Mouse (Mus musculus) MEL (cell line): ENCODE data around the gene Acox3. TPM values are rescaled to one million over a fixed set of nuclear protein-coding genes. Genes with fewer than 3 reads are reported as not detected.

Source experiments
- DNase-seq: peaks from one replicate; pipeline ENCODE4 v3.0.0; 2011; ENCODE audit warnings: low read depth, low spot score
- H3K27ac ChIP-seq: 2 replicates; pipeline ENCODE4 v1.5.1; 2012; ENCODE audit warnings: low read depth, mild to moderate bottlenecking, control low read depth, low read length, moderate library complexity; ENCODE audit not compliant: control insufficient read depth
- H3K27me3 ChIP-seq, 2 experiments: fragments of 150-350 bp in 1 of 2; sonication (generic) in 1 of 2; 2 replicates each; pipeline ENCODE4 v1.6.1; 2012; ENCODE audit warnings: low read length in 2 of 2, mild to moderate bottlenecking in 2 of 2, improper control_type of control experiment in 1 of 2, moderate library complexity in 1 of 2; ENCODE audit not compliant: insufficient read depth in 2 of 2, control insufficient read depth in 1 of 2
- H3K36me3 ChIP-seq, 2 experiments: 2 replicates each; pipeline ENCODE4 v1.6.1; 2012 to 2014; ENCODE audit warnings: low read length in 2 of 2, improper control_type of control experiment in 1 of 2, inconsistent platforms in 1 of 2, mild to moderate bottlenecking in 1 of 2; ENCODE audit not compliant: insufficient read depth in 2 of 2, control insufficient read depth in 1 of 2
- H3K4me1 ChIP-seq, 2 experiments: fragments of 150-350 bp in 1 of 2; sonication (generic) in 1 of 2; 2 replicates each; pipeline ENCODE4 v1.6.1; 2012; ENCODE audit warnings: low read length in 2 of 2, improper control_type of control experiment in 1 of 2, mild to moderate bottlenecking in 1 of 2; ENCODE audit not compliant: insufficient read depth in 2 of 2, control insufficient read depth in 1 of 2
- H3K4me3 ChIP-seq, 2 experiments: fragments of 150-350 bp in 1 of 2; sonication (generic) in 1 of 2; 2 replicates each; pipeline ENCODE4 v1.5.1; 2012; ENCODE audit warnings: low read depth in 2 of 2, low read length in 2 of 2, mild to moderate bottlenecking in 2 of 2, moderate library complexity in 2 of 2, control low read depth in 1 of 2, improper control_type of control experiment in 1 of 2; ENCODE audit not compliant: control insufficient read depth in 1 of 2, insufficient read depth in 1 of 2
- H3K79me2 ChIP-seq: 2 replicates; pipeline ENCODE4 v1.6.1; 2012; ENCODE audit warnings: mild to moderate bottlenecking, low read length, moderate library complexity; ENCODE audit not compliant: control insufficient read depth, poor library complexity, insufficient read depth
- H3K9ac ChIP-seq: 2 replicates; pipeline ENCODE4 v1.6.1; 2012; ENCODE audit warnings: low read depth, mild to moderate bottlenecking, control low read depth, low read length, moderate library complexity; ENCODE audit not compliant: control insufficient read depth, poor library complexity, severe bottlenecking
- H3K9me3 ChIP-seq: fragments of 150-350 bp; sonication (generic); replicated peaks from 2 replicates; pipeline ENCODE4 v1.6.1; 2012; ENCODE audit warnings: mild to moderate bottlenecking, low read length, improper control_type of control experiment, moderate library complexity; ENCODE audit not compliant: insufficient read depth
- BHLHE40 ChIP-seq: IDR thresholded peaks from 2 replicates; pipeline ENCODE4 v1.6.1; 2012; ENCODE audit warnings: low read depth, mild to moderate bottlenecking, inconsistent platforms, low read length, improper control_type of control experiment, borderline replicate concordance
- CTCF ChIP-seq, 3 experiments: IDR thresholded peaks in 2 of 3; conservative IDR thresholded peaks in 1 of 3; 2 replicates each; pipeline ENCODE4 v1.5.1; 2011 to 2012; ENCODE audit warnings: low read length in 3 of 3, low read depth in 2 of 3, mild to moderate bottlenecking in 2 of 3, improper control_type of control experiment in 1 of 3, inconsistent platforms in 1 of 3, mixed read lengths in 1 of 3, moderate library complexity in 1 of 3; ENCODE audit not compliant: control insufficient read depth in 1 of 3, insufficient read depth in 1 of 3, poor library complexity in 1 of 3, severe bottlenecking in 1 of 3
- ELF1 ChIP-seq: IDR thresholded peaks from 2 replicates; pipeline ENCODE4 v1.6.1; 2014; ENCODE audit warnings: low read depth, mild to moderate bottlenecking, inconsistent platforms, low read length, improper control_type of control experiment, moderate library complexity
- EP300 ChIP-seq, 2 experiments: IDR thresholded peaks; 2 replicates each; pipeline ENCODE4 v1.6.1; 2011; ENCODE audit warnings: improper control_type of control experiment in 2 of 2, low read length in 2 of 2, low read depth in 1 of 2, mild to moderate bottlenecking in 1 of 2
- ETS1 ChIP-seq: IDR thresholded peaks from 2 replicates; pipeline ENCODE4 v1.6.1; 2012; ENCODE audit warnings: low read depth, mild to moderate bottlenecking, inconsistent platforms, low read length, improper control_type of control experiment, moderate library complexity
- GABPA ChIP-seq: IDR thresholded peaks from 2 replicates; pipeline ENCODE4 v1.6.1; 2012; ENCODE audit warnings: low read depth, mild to moderate bottlenecking, inconsistent platforms, low read length, improper control_type of control experiment, moderate library complexity
- GATA1 ChIP-seq: IDR thresholded peaks from 2 replicates; pipeline ENCODE4 v1.6.1; 2011; ENCODE audit warnings: low read depth, low read length, improper control_type of control experiment
- MAZ ChIP-seq: IDR thresholded peaks from 2 replicates; pipeline ENCODE4 v1.6.1; 2012; ENCODE audit warnings: low read depth, mild to moderate bottlenecking, inconsistent platforms, low read length, improper control_type of control experiment
- NRF1 ChIP-seq: IDR thresholded peaks from 2 replicates; pipeline ENCODE4 v1.6.1; 2014; ENCODE audit warnings: low read depth, mild to moderate bottlenecking, inconsistent platforms, low read length, improper control_type of control experiment, moderate library complexity; ENCODE audit not compliant: poor library complexity, insufficient read depth, severe bottlenecking
- RAD21 ChIP-seq: IDR thresholded peaks from 2 replicates; pipeline ENCODE4 v1.6.1; 2011; ENCODE audit warnings: mild to moderate bottlenecking, low read depth, low read length, improper control_type of control experiment
- RCOR1 ChIP-seq: IDR thresholded peaks from 2 replicates; pipeline ENCODE4 v1.6.1; 2012; ENCODE audit warnings: low read depth, mild to moderate bottlenecking, inconsistent platforms, low read length, improper control_type of control experiment
- SMC3 ChIP-seq: IDR thresholded peaks from 2 replicates; pipeline ENCODE4 v1.6.1; 2011; ENCODE audit warnings: low read depth, low read length, improper control_type of control experiment
- TBP ChIP-seq: IDR thresholded peaks from 2 replicates; pipeline ENCODE4 v1.8.0; 2011; ENCODE audit warnings: low read depth, low read length, improper control_type of control experiment
- TCF12 ChIP-seq: IDR thresholded peaks from 2 replicates; pipeline ENCODE4 v1.6.1; 2014; ENCODE audit warnings: low read depth, mild to moderate bottlenecking, inconsistent platforms, low read length, improper control_type of control experiment, moderate library complexity
- USF1 ChIP-seq: IDR thresholded peaks from 2 replicates; pipeline ENCODE4 v1.6.1; 2014; ENCODE audit warnings: low read depth, mild to moderate bottlenecking, inconsistent platforms, low read length, improper control_type of control experiment, moderate library complexity
- ZKSCAN1 ChIP-seq: IDR thresholded peaks from 2 replicates; pipeline ENCODE4 v1.6.1; 2012; ENCODE audit warnings: low read depth, mild to moderate bottlenecking, inconsistent platforms, low read length, improper control_type of control experiment, moderate library complexity
- ZNF384 ChIP-seq: IDR thresholded peaks from 2 replicates; pipeline ENCODE4 v1.6.1; 2012; ENCODE audit warnings: low read depth, mild to moderate bottlenecking, inconsistent platforms, low read length, improper control_type of control experiment
- polyA plus RNA-seq, 2 experiments: library from polyadenylated mRNA; stranded (reverse) in 1 of 2; unstranded in 1 of 2; fragments of >175 nt in 1 of 2; fragments of >200 nt in 1 of 2; gene quantifications; 2 replicates each; pipeline versions ENCODE4 v1.2.1 to v1.2.4; 2012; ENCODE audit warnings: low replicate concordance in 2 of 2, low read depth in 1 of 2; ENCODE audit not compliant: insufficient read length in 2 of 2, insufficient read depth in 1 of 2, missing spikeins in 1 of 2
- total RNA-seq: library from RNA; depleted of rRNA; stranded (reverse); fragments of 300-350 nt; gene quantifications from 2 replicates; pipeline ENCODE4 v1.2.3, GENCODE M21; 2012

Acox3 gene
- total and polyA plus RNA-seq, 3 experiments = 6.5 to 11.4 TPM; not detected in 1

- no peak for TF ChIP-seq ELF1
- TF ChIP-seq GATA1 = no peak
- no peak for TF ChIP-seq ETS1
- TF ChIP-seq ZNF384 = no peak
- H3K9me3 ChIP-seq = no peaks in the 10 kb centered on the region
- no peaks in the 10 kb centered on the region for H3K36me3 ChIP-seq
- no peaks in the 10 kb centered on the region for H3K79me2 ChIP-seq
- no peak overlapping the region for H3K9ac ChIP-seq
- no peaks in the 10 kb centered on the region for H3K4me1 ChIP-seq
- no peak overlapping the region for H3K4me3 ChIP-seq
- H3K27ac ChIP-seq = no peak overlapping the region
- DNase-seq = no peak
- H3K27me3 ChIP-seq = no peaks in the 10 kb centered on the region
Measured at GRCm38 (mm10) chr5:35616943-35617342, 34.1 kb downstream of the Acox3 start.

- Histone ChIP-seq H3K36me3 (no peaks in the 10 kb centered on the region), H3K4me1 (no peaks in the 10 kb centered on the region), H3K4me3 (no peak overlapping the region), H3K9me3 (no peaks in the 10 kb centered on the region), H3K27ac (no peak overlapping the region), H3K9ac (no peak overlapping the region), H3K79me2 (no peaks in the 10 kb centered on the region), H3K27me3 (no peaks in the 10 kb centered on the region)
- TF ChIP-seq TBP (no peak), USF1 (no peak), BHLHE40 (no peak), CTCF (IDR thresholded peaks at IDR 0.05 in 2 of 3, conservative IDR thresholded peaks at IDR 0.05 in 1 of 3; ENCODE audit: control insufficient read depth in 1 of 3, insufficient read depth in 1 of 3, low read depth in 2 of 3, low read length in 3 of 3, poor library complexity in 1 of 3, severe bottlenecking in 1 of 3) (no peak), EP300 (IDR thresholded peaks at IDR 0.05; ENCODE audit: low read depth in 1 of 2, low read length in 2 of 2) (no peak), ZKSCAN1 (no peak), SMC3 (no peak), GABPA (no peak), RCOR1 (no peak), ETS1 (no peak), MAZ (no peak), RAD21 (no peak), TCF12 (no peak), NRF1 (no peak), ZNF384 (no peak), ELF1 (no peak)
- DNase-seq = no peak
Measured at GRCm38 (mm10) chr5:35621114-35621513, 38.3 kb downstream of the Acox3 start.
